Mouse (Mus musculus) liver, adult 2 months (tissue): Measurements from ENCODE around the gene Dpy19l3.

Experiments
- CTCF ChIP-seq: fragments of 200-500 bp; IDR thresholded peaks from 2 replicates; pipeline ENCODE4 v1.5.1; 2011; ENCODE audit warnings: low read depth, low read length, control low read depth
- POLR2A ChIP-seq: fragments of 200-500 bp; IDR thresholded peaks from 2 replicates; pipeline ENCODE4 v1.6.1; 2011; ENCODE audit warnings: low read length, control low read depth; ENCODE audit not compliant: insufficient read depth; ENCODE audit errors: extremely low read depth

GRCm38 (mm10) chr7:35686216-35686615 is 68.0 kb downstream of the Dpy19l3 start:
- no peak for TF ChIP-seq CTCF
- no peak for TF ChIP-seq POLR2A
